Comparison of ENCODE assay signal across 17 mouse cellular contexts in genomic region chr3:28026876-28027275, GRCm38 (mm10).
A peak's percentile ranks its signal among the peaks of the same experiment; 100 is the strongest.
DNase-seq lines count a peak whose midpoint lies in the region; ATAC-seq lines count a peak whose summit lies in the region.
"Had no signal": no experiment of that assay in that cellular context is flagged by ENCODE, and none has a peak within 500 bp of the region (broad histone marks: within the 10 kb centered on the region; RNA-seq: fewer than 3 reads in every experiment).

No protein-coding gene starts in this region.

- H3K27ac ChIP-seq in liver, embryonic 15.5 days (replicated peaks), result peak overlapping the region; percentile 62
- H3K27ac ChIP-seq in forebrain, embryonic 16.5 days (ENCODE audit: low read length), result no peak overlapping the region
- H3K27ac ChIP-seq in forebrain, embryonic 10.5 days, result no peak overlapping the region
- H3K27ac ChIP-seq: embryonic facial prominence, embryonic 12.5 days; macrophage; neural tube, embryonic 12.5 days had no signal

- H3K9ac ChIP-seq in liver, embryonic 15.5 days, result no peak overlapping the region
- no peak overlapping the region for H3K9ac ChIP-seq in forebrain, embryonic 16.5 days (replicated peaks; ENCODE audit: low read depth, low read length)
- H3K9ac ChIP-seq: embryonic facial prominence, embryonic 12.5 days; neural tube, embryonic 12.5 days had no signal

- no peaks in the 10 kb centered on the region for H3K27me3 ChIP-seq in liver, embryonic 15.5 days
- H3K27me3 ChIP-seq in forebrain, embryonic 16.5 days (replicated peaks; ENCODE audit: control insufficient read depth, insufficient read depth, low read length), result no peaks in the 10 kb centered on the region
- no peaks in the 10 kb centered on the region for H3K27me3 ChIP-seq in forebrain, embryonic 10.5 days (ENCODE audit: poor library complexity, severe bottlenecking)
- H3K27me3 ChIP-seq: embryonic facial prominence, embryonic 12.5 days; neural tube, embryonic 12.5 days had no signal

- no peaks in the 10 kb centered on the region for H3K9me3 ChIP-seq in liver, embryonic 15.5 days (replicated peaks)
- no peaks in the 10 kb centered on the region for H3K9me3 ChIP-seq in forebrain, embryonic 16.5 days (ENCODE audit: control insufficient read depth, low read length)
- H3K9me3 ChIP-seq in forebrain, embryonic 10.5 days, result no peaks in the 10 kb centered on the region
- H3K9me3 ChIP-seq: embryonic facial prominence, embryonic 12.5 days; neural tube, embryonic 12.5 days had no signal

- no peak overlapping the region for H3K4me3 ChIP-seq in liver, embryonic 15.5 days (replicated peaks)
- H3K4me3 ChIP-seq in forebrain, embryonic 16.5 days (replicated peaks; ENCODE audit: low read length), result no peak overlapping the region
- H3K4me3 ChIP-seq in forebrain, embryonic 10.5 days, result no peak overlapping the region
- H3K4me3 ChIP-seq: embryonic facial prominence, embryonic 12.5 days; neural tube, embryonic 12.5 days had no signal

- DNase-seq in lung, postnatal 36 days, result peak; percentile 13
- DNase-seq in lung, postnatal 4 days, result no peak
- DNase-seq in kidney, postnatal 14 days, result peak; percentile 65
- DNase-seq in cerebellum, adult 11-12 months, result no peak
- no peak for DNase-seq in thymus, postnatal 10 days (ENCODE audit: low spot score in 2 of 2)
- DNase-seq in forebrain, embryonic 10.5 days (ENCODE audit: extremely low spot score, low spot score), result no peak
- DNase-seq: adrenal gland, postnatal 10 days; cerebellum, adult 9-11 months; layer of hippocampus, postnatal 36 days; right cerebral cortex, postnatal 4 days had no signal

- H3K4me2 ChIP-seq in liver, embryonic 15.5 days, result no peak overlapping the region
- H3K4me2 ChIP-seq in forebrain, embryonic 16.5 days (ENCODE audit: low read length), result no peak overlapping the region
- H3K4me2 ChIP-seq: embryonic facial prominence, embryonic 12.5 days; heart, embryonic 11.5 days; neural tube, embryonic 12.5 days had no signal

- WGBS in liver, embryonic 15.5 days (ENCODE audit: insufficient replicate concordance), result 36% methylated on average over 3 of the region's 3 CpGs
- WGBS in forebrain, embryonic 16.5 days, result 81% methylated on average over 3 of the region's 3 CpGs
- WGBS in forebrain, embryonic 10.5 days, result 68% methylated on average over 3 of the region's 3 CpGs

- ATAC-seq in liver, embryonic 15.5 days (ENCODE audit: insufficient read depth), result peak; percentile 82
- no peak for ATAC-seq in forebrain, embryonic 16.5 days
- ATAC-seq: midbrain, embryonic 16.5 days had no signal

- no peaks in the 10 kb centered on the region for H3K36me3 ChIP-seq in liver, embryonic 15.5 days (replicated peaks)
- H3K36me3 ChIP-seq in forebrain, embryonic 16.5 days (ENCODE audit: control insufficient read depth, insufficient read depth), result no peaks in the 10 kb centered on the region
- no peaks in the 10 kb centered on the region for H3K36me3 ChIP-seq in forebrain, embryonic 10.5 days (replicated peaks)
- H3K36me3 ChIP-seq: embryonic facial prominence, embryonic 12.5 days; neural tube, embryonic 12.5 days had no signal

- H3K4me1 ChIP-seq in liver, embryonic 15.5 days (replicated peaks), result peaks cover 14% of the 10 kb centered on the region
- peaks cover 5% of the 10 kb centered on the region; the same call in 1 of the 2 replicates for H3K4me1 ChIP-seq in forebrain, embryonic 16.5 days (replicated peaks; ENCODE audit: control insufficient read depth, insufficient read depth, low read length)
- peaks cover 19% of the 10 kb centered on the region for H3K4me1 ChIP-seq in forebrain, embryonic 10.5 days
- H3K4me1 ChIP-seq: neural tube, embryonic 12.5 days had no signal

Comparison
In these comparisons a context has a peak if more than half of its experiments do, and no peak if none do; other contexts are left out.
1. DNase-seq: peak in lung, postnatal 36 days (single experiment) and kidney, postnatal 14 days (single experiment); none in lung, postnatal 4 days (0 of 2), cerebellum, adult 11-12 months (single experiment), thymus, postnatal 10 days (0 of 2) and forebrain, embryonic 10.5 days (single experiment).